Mouse (Mus musculus) intestine, embryonic 15.5 days (tissue): ENCODE measurements around the gene Cfap43. TPM values are rescaled to one million over a fixed set of nuclear protein-coding genes. Genes with fewer than 3 reads are reported as not detected.
A peak's percentile ranks its signal among the peaks of the same experiment; 100 is the strongest.

Experiments used
- ATAC-seq: fragments of 200-750 bp; cut with Nextera tagmentation; 2 replicates; pipeline ENCODE4 v1.8.0; 2017; ENCODE audit warnings: moderate TSS enrichment, moderate library complexity
- H3K27ac ChIP-seq: fragments of 300-500 bp; sonication (generic); 2 replicates; pipeline ENCODE4 v1.5.1; 2015; ENCODE audit warnings: mild to moderate bottlenecking, inconsistent platforms
- H3K27me3 ChIP-seq: fragments of 300-500 bp; sonication (generic); replicated peaks from 2 replicates; pipeline ENCODE4 v1.6.1; 2015; ENCODE audit warnings: inconsistent platforms
- H3K36me3 ChIP-seq: fragments of 300-500 bp; sonication (generic); 2 replicates; pipeline ENCODE4 v1.6.1; 2015; ENCODE audit warnings: inconsistent platforms
- H3K4me1 ChIP-seq: fragments of 300-500 bp; sonication (generic); replicated peaks from 2 replicates; pipeline ENCODE4 v1.6.1; 2015; ENCODE audit warnings: inconsistent platforms
- H3K4me2 ChIP-seq: fragments of 300-500 bp; sonication (generic); replicated peaks from 2 replicates; pipeline ENCODE4 v1.6.1; 2015; ENCODE audit warnings: mild to moderate bottlenecking, inconsistent platforms
- H3K4me3 ChIP-seq: fragments of 300-500 bp; sonication (generic); replicated peaks from 2 replicates; pipeline ENCODE4 v1.5.1; 2015; ENCODE audit warnings: inconsistent platforms
- H3K9ac ChIP-seq: fragments of 300-500 bp; sonication (generic); 2 replicates; pipeline ENCODE4 v1.6.1; 2015; ENCODE audit warnings: inconsistent platforms
- H3K9me3 ChIP-seq: fragments of 300-500 bp; sonication (generic); 2 replicates; pipeline ENCODE4 v1.6.1; 2016; ENCODE audit warnings: inconsistent platforms
- WGBS: fragments of 180-500 bp; shearing (Covaris S2); methylation state at CpG from one replicate; pipeline ENCODE4 v1.1.7; 2015; 5-methylcytosine and 5-hydroxymethylcytosine counted together
- polyA plus RNA-seq: library from polyadenylated mRNA; unstranded; fragments of >200 nt; fragmentation: Nextera tagmentation; extraction: Ambion mirVana; gene quantifications from 2 replicates; pipeline ENCODE4 v1.2.1, GENCODE M21; 2015

Cfap43 gene
- polyA plus RNA-seq, 1 experiment from 2014 or later, result 0.11 TPM

GRCm38 (mm10) chr19:47893092-47893491 lies 26.0 kb downstream of the Cfap43 start:
- Histone ChIP-seq H3K4me2 (no peak overlapping the region), H3K27me3 (no peaks in the 10 kb centered on the region), H3K9ac (no peak overlapping the region), H3K4me1 (peaks cover 21% of the 10 kb centered on the region; the same call in 1 of the 2 replicates), H3K9me3 (no peaks in the 10 kb centered on the region), H3K36me3 (0 out of 2 replicates have a peak, but pooled peaks cover 22% of the 10 kb centered on the region), H3K4me3 (no peak overlapping the region), H3K27ac (no peak overlapping the region)
- ATAC-seq, result no peak
- WGBS, result 95% methylated on average over 6 of the region's 6 CpGs

DNA sequence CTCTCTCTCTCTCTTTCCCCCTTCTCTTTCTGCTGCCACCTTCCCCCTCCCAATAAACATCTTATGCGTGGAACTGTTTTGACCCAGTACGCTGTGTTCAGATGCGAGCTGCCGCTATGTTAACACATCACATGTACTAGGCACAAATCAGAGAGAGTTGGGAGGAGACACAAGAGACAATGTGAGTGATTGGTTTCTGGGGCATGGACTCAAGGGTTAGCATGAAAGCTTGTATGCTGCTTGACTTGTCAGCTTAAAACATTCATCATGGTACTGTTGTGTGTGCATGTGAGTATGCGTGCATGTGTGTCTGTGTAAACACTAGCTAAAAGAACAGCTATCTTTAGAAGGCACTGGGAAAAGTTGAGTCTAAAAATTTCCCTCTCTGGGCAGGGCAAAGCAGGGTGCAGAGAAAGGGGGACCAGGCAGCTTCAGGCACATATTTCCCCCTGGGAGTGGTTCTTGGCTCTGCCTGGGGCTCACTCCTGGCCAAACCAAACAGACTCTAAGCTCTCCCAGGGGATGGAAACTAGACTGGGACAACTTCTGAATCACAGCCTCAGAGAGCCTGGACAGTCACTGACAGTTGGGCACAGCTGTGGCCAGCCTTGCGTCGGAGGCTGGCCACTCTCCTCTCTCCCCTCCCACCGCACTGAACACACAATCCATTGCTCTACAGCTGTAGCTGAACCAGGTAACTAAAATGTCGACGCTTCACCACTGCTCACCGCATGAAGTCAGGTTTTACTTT lies 27.4 kb downstream of the Cfap43 start:
- Histone ChIP-seq H3K4me3 (no peak overlapping the region), H3K27me3 (no peaks in the 10 kb centered on the region), H3K4me2 (no peak overlapping the region), H3K4me1 (peaks cover 23% of the 10 kb centered on the region; the same call in 1 of the 2 replicates), H3K27ac (peak overlapping the region; percentile 56; the same call in 1 of the 2 replicates), H3K9ac (no peak overlapping the region), H3K9me3 (no peaks in the 10 kb centered on the region), H3K36me3 (0 out of 2 replicates have a peak, but pooled peaks cover 15% of the 10 kb centered on the region)
- WGBS, result 46% methylated on average over 11 of the region's 11 CpGs
- ATAC-seq, result peak; percentile 52

GRCm38 (mm10) chr19:47890489-47891130 lies 28.5 kb downstream of the Cfap43 start:
- WGBS, result 33% methylated on average over 10 of the region's 10 CpGs
- H3K36me3 ChIP-seq, result 0 out of 2 replicates have a peak, but pooled peaks cover 5% of the 10 kb centered on the region
- 0 out of 2 replicates have a peak, but pooled peaks have one; percentile 24 for ATAC-seq
- peak overlapping the region; percentile 56 for H3K27ac ChIP-seq
- H3K27me3 ChIP-seq, result no peaks in the 10 kb centered on the region
- H3K4me3 ChIP-seq, result no peak overlapping the region
- peak overlapping the region; percentile 20 for H3K4me2 ChIP-seq
- H3K9ac ChIP-seq, result no peak overlapping the region
- no peaks in the 10 kb centered on the region for H3K9me3 ChIP-seq
- peaks cover 23% of the 10 kb centered on the region; the same call in 1 of the 2 replicates for H3K4me1 ChIP-seq

GRCm38 (mm10) chr19:47888037-47888436 lies 31.1 kb downstream of the Cfap43 start:
- Histone ChIP-seq H3K4me3 (no peak overlapping the region), H3K27me3 (no peaks in the 10 kb centered on the region), H3K9ac (no peak overlapping the region), H3K36me3 (no peaks in the 10 kb centered on the region), H3K9me3 (no peaks in the 10 kb centered on the region), H3K4me1 (peaks cover 23% of the 10 kb centered on the region; the same call in 1 of the 2 replicates), H3K27ac (no peak overlapping the region), H3K4me2 (no peak overlapping the region)
- no peak for ATAC-seq
- WGBS, result 91% methylated on average over 8 of the region's 8 CpGs

DNA sequence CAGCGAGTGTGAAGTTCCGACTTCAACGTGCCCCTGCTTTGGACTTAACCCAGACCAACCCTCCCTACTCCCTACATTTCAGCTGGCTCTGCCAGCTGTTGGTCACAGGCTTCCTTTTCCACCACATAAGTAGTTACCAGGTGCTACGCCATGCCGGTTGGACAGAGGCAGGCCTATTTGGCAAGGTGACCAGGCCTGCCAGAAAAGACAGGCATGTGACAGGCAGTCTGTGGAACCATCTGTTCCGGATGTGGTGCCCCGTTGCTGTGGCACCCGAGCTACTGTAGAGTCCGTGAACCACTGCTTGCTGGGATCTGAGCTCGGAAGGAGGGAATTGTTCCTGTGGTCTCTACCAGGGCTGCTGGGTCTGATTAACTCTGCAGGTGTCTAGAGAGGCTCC lies 31.7 kb downstream of the Cfap43 start:
- H3K27me3 ChIP-seq, result no peaks in the 10 kb centered on the region
- no peak for ATAC-seq
- H3K4me3 ChIP-seq, result no peak overlapping the region
- H3K9me3 ChIP-seq, result no peaks in the 10 kb centered on the region
- H3K27ac ChIP-seq, result no peak overlapping the region
- no peak overlapping the region for H3K4me2 ChIP-seq
- no peaks in the 10 kb centered on the region for H3K36me3 ChIP-seq
- peaks cover 21% of the 10 kb centered on the region; the same call in 1 of the 2 replicates for H3K4me1 ChIP-seq
- WGBS, result 90% methylated on average over 10 of the region's 10 CpGs
- no peak overlapping the region for H3K9ac ChIP-seq

- Histone ChIP-seq H3K9ac (no peak overlapping the region), H3K4me2 (no peak overlapping the region), H3K4me3 (no peak overlapping the region), H3K27ac (no peak overlapping the region), H3K4me1 (peaks cover 13% of the 10 kb centered on the region; the same call in 1 of the 2 replicates), H3K36me3 (no peaks in the 10 kb centered on the region), H3K9me3 (no peaks in the 10 kb centered on the region), H3K27me3 (no peaks in the 10 kb centered on the region)
- ATAC-seq, result 0 out of 2 replicates have a peak, but pooled peaks have one; percentile 37
- WGBS, result 33% methylated on average over 7 of the region's 7 CpGs
Measured at GRCm38 (mm10) chr19:47886617-47887016, 32.5 kb downstream of the Cfap43 start.

DNA sequence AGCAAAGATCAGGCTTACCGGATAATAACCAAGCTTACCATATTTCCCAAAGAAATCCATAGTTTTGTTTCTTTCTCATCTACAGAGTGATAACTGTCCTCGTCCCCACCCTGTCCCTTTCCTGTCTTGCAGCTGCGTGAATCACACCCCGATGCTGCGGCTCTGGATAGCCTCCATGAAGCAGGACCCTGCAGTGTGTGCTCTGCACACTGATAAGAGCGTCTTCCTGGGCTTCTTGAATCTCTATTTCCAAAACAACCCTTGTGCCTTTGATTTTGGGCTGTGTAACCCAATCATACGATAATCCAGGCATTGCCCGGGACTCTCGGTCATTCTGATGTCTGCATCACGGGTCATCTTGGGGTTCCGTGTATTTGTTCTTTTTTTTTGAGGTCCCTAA lies 33.2 kb downstream of the Cfap43 start:
- no peaks in the 10 kb centered on the region for H3K36me3 ChIP-seq
- H3K27ac ChIP-seq, result no peak overlapping the region
- no peak for ATAC-seq

GRCm38 (mm10) chr19:47885191-47885743 lies 33.8 kb downstream of the Cfap43 start:
- peaks cover 9% of the 10 kb centered on the region; the same call in 1 of the 2 replicates for H3K4me1 ChIP-seq
- no peak for ATAC-seq
- no peak overlapping the region for H3K4me3 ChIP-seq
- no peak overlapping the region for H3K9ac ChIP-seq
- 55% methylated on average over 7 of the region's 7 CpGs for WGBS
- H3K4me2 ChIP-seq, result no peak overlapping the region
- no peaks in the 10 kb centered on the region for H3K27me3 ChIP-seq
- H3K27ac ChIP-seq, result no peak overlapping the region
- no peaks in the 10 kb centered on the region for H3K9me3 ChIP-seq
- no peaks in the 10 kb centered on the region for H3K36me3 ChIP-seq

More for the DNA sequence above, 33.2 kb downstream of the Cfap43 start:
- 74% methylated on average over 11 of the region's 11 CpGs for WGBS
- H3K9ac ChIP-seq, result no peak overlapping the region
- H3K27me3 ChIP-seq, result no peaks in the 10 kb centered on the region
- no peak overlapping the region for H3K4me2 ChIP-seq
- H3K4me1 ChIP-seq, result peaks cover 11% of the 10 kb centered on the region; the same call in 1 of the 2 replicates
- no peak overlapping the region for H3K4me3 ChIP-seq
- no peaks in the 10 kb centered on the region for H3K9me3 ChIP-seq

DNA sequence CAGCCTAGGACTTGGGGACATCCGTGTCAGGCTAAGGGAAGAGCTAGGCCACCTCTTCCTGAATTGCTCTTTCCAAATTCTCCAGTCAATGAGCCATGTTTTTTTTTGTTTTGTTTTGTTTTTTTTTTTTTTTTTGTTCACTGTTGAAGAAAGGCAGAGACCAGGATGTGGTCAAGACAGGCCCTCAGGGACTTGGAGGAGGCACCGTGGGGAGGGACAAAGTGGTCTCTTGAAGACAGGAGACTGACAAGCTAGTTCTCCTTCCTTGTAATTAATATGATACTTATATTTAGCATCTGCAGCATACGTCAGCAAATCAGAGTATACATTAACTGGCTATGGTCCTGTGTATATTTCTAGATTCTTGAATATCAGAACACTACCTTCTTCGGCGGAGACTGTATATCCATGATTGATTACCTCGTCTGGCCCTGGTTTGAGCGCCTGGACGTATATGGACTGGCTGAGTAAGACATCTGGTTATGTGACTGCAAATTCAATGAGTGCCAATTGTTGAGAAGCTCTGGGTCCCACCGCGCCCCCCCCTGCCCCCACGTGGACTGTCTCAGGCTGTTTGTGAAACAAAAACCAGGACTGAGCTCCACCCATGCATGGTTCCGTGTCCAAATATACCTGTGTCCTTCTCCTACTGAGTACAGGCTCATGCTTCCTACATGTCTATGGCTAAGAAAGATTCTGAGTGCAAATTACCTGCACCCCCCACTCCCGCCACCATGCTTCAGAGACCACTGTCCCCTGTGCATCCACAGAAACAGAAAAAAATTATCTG lies 34.6 kb downstream of the Cfap43 start:
- Histone ChIP-seq H3K9ac (no peak overlapping the region), H3K4me1 (0 out of 2 replicates have a peak, but pooled peaks cover 2% of the 10 kb centered on the region), H3K27ac (no peak overlapping the region), H3K36me3 (no peaks in the 10 kb centered on the region), H3K4me2 (no peak overlapping the region), H3K4me3 (no peak overlapping the region), H3K9me3 (no peaks in the 10 kb centered on the region), H3K27me3 (no peaks in the 10 kb centered on the region)
- WGBS, result 64% methylated on average over 13 of the region's 13 CpGs
- no peak for ATAC-seq

- no peaks in the 10 kb centered on the region for H3K27me3 ChIP-seq
- no peak overlapping the region for H3K27ac ChIP-seq
- H3K4me1 ChIP-seq, result 0 out of 2 replicates have a peak, but pooled peaks cover 2% of the 10 kb centered on the region
- peak; percentile 50 for ATAC-seq
- H3K36me3 ChIP-seq, result no peaks in the 10 kb centered on the region
- H3K4me3 ChIP-seq, result no peak overlapping the region
- H3K9me3 ChIP-seq, result no peaks in the 10 kb centered on the region
- H3K9ac ChIP-seq, result no peak overlapping the region
- 49% methylated on average over 9 of the region's 9 CpGs for WGBS
- H3K4me2 ChIP-seq, result no peak overlapping the region
Measured at GRCm38 (mm10) chr19:47882882-47883254, 36.2 kb downstream of the Cfap43 start.

DNA sequence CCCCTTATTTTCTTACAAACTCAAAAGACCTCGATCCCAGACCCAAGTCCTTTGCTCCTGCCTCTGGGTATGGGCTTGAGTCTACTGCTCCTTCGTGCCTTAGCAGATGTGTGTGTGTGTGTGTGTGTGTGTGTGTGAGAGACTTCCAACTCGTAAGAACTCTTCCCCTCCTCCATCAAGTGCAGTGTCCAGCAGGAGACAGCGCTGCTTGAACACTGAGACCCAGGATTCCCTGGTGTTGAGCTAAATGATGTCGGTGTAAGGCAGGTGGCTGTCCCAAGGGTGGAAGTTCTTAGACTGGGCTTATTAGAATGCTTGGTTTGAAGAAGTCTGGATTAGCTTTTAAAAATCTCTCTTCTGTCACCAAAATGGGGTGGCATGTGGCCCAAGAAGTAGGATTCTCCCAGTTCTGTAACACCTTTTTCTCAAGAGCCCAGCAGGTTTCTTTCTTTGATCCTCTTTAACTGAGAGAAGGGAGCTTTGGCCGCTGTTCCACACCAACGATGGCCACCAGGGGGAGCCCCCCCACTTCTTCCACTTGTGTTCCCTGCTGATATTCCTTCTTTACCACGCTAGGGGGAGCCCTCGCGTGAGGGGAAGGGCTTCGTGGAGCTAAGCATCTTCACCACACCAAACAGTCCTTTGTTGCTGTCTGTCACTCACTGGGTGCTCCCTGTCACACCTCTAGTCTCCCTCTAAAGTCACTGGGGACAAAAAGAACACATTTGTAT lies 36.8 kb downstream of the Cfap43 start:
- H3K36me3 ChIP-seq, result no peaks in the 10 kb centered on the region
- H3K9ac ChIP-seq, result no peak overlapping the region
- 27% methylated on average over 11 of the region's 11 CpGs for WGBS
- H3K4me2 ChIP-seq, result no peak overlapping the region
- peak; percentile 60 for ATAC-seq
- H3K4me3 ChIP-seq, result no peak overlapping the region
- no peaks in the 10 kb centered on the region for H3K9me3 ChIP-seq
- H3K27me3 ChIP-seq, result no peaks in the 10 kb centered on the region
- 0 out of 2 replicates have a peak, but pooled peaks cover 2% of the 10 kb centered on the region for H3K4me1 ChIP-seq
- no peak overlapping the region for H3K27ac ChIP-seq
